Mouse (Mus musculus) inflammation-experienced regulatory T-cells, adult 6 months (primary cell): ENCODE results near the gene Foxk1. TPM values are rescaled to one million over a fixed set of nuclear protein-coding genes. Genes with fewer than 3 reads are reported as not detected.
A peak's percentile ranks its signal among the peaks of the same experiment; 100 is the strongest.

Experiments used
- ATAC-seq: one replicate; pipeline ENCODE4 v1.8.0; 2017
- polyA plus RNA-seq, 3 experiments: library from polyadenylated mRNA; unstranded; fragments of 100-300 nt; shearing (Covaris generic); gene quantifications; one replicate each; pipeline ENCODE4 v1.2.1; 2017

Gene Foxk1
- polyA plus RNA-seq, 3 experiments from 2014 or later: 6.3 to 10.1 (median 8.5) TPM

DNA sequence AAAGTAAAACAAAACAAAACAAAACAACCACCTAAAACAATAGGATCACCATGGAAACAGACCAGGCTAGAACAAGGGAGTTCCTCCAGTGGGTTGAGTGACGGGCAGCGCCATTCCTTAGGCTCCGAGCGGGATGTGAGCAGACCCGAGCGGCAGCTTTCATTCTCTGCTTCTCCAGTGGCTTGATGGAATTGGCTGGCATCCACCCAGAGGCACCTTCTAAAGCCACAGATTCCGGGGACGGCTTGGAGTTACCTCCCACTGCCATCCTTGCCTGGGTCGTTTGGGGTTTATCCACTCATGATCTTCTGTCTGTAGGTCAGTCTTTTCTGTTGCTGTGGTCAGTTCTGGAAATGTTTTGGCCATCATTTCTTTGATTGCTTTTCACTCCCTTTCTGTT lies 19.6 kb downstream of the Foxk1 start:
- ATAC-seq: no peak

- ATAC-seq: no peak
These were observed 20.6 kb downstream of the Foxk1 start for GRCm38 (mm10) chr5:142421886-142422285.

DNA sequence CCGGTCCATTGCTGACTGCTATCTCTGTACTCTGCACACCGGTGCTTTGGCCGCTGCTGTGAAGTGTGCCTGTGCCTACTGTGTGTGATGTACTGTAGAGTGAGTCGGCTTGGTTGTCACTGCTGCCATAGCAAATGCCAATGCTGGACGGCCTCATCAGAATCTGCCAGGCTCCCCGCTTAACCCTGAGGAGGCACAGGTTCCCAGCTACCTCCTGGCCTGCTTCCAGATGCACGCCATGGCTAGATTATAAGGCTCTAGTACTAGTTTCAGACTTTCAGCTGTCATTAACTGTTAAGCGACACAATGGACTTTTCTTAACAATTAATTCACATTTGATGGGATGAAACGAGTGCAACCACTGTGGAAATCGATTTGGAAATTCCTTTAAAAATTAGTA lies 21.8 kb downstream of the Foxk1 start:
- no peak for ATAC-seq

GRCm38 (mm10) chr5:142423701-142424100 lies 22.4 kb downstream of the Foxk1 start:
- ATAC-seq: no peak

- no peak for ATAC-seq
These were observed 23.5 kb downstream of the Foxk1 start for GRCm38 (mm10) chr5:142424627-142425349.

GRCm38 (mm10) chr5:142426476-142426875 lies 25.2 kb downstream of the Foxk1 start:
- no peak for ATAC-seq

GRCm38 (mm10) chr5:142427876-142428275 lies 26.6 kb downstream of the Foxk1 start:
- no peak for ATAC-seq

DNA sequence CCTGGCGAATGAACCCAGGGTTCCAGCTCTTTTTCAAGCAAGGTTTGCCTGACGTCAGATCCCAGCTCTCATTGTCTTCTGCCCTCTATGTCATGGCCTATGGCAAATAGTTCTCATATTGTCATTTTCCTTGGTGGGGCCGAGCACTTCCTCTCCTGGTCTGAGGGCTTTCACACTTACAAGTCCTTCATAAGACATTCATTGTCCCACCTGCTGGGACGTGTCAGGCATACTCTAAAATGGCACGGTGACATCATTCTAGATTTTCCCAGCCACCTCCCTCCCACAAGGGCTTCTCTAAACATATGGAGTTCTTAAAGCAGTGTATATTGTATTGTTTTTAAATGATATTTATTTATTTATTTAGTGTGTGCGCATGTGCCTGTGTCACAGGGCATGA lies 27.4 kb downstream of the Foxk1 start:
- no peak for ATAC-seq

DNA sequence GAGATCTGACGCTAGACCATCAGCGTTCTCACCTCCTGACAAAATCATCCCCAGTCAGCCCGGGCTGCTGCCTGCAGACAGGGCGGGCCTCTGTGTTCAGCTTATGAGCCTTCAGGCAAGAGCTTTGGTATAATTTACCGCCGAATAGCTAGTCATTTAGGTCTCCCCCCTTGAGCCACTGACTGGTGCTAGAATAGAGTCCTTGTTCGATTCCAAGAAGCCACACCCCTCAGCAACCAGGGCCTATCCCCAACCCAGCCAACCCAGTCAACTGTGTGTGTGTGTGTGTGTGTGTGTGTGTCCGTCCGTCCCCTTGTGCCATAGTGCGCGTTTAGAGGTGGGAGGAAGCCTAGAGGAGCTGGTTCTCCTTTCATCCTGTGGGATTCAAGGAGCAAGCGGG lies 29.7 kb downstream of the Foxk1 start:
- no peak for ATAC-seq

DNA sequence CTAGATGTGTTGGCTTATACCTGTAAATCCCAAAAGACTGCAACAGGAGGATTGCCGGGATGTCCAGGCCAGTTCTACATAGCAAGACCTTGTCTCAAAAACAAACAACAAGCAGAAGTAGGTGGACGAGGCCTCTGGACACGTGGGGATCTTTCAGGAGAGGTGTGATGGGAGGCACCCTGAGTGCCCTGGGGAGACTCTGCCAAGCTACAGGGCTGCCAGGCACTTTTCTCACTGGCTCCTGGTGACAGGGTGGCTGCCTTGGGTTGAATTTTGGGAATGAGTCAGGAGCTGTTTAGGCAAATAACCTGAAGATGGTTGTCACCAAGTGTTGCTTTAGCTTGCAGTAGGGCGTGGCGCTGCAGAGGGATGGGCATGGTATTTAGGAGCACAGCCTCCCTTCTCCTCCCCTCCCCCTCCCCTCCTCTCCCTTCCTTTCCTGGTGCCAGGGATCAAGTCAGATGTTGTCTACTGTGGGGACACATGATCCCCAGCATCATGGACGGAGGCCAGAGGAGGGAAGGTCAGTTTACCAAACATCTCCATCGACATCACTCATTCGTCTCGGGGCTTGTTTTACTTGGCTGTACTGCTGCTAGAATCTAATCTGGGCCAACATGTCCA lies 30.6 kb downstream of the Foxk1 start:
- ATAC-seq: no peak

- ATAC-seq: no peak
These were observed 31.4 kb downstream of the Foxk1 start for GRCm38 (mm10) chr5:142432695-142433094.

DNA sequence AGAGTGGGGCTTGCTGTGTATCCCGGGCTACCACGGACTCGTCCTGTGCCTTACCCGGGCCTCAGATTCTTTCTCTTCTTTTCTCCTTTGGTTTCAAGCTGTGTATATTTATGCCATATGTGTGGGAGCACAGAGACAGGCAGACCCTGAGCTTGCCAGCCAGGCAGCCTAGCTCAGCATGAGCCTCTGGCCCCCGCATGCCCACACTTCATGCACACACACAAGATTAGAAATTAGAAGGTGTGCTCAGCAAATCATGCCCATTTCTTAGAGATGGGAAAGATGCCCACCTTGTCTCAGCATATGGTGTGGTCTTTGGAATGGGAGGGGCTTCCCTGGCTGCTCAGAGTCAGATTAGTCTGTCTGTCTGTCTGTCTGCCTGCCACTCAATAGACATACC lies 32.8 kb downstream of the Foxk1 start:
- ATAC-seq: no peak

DNA sequence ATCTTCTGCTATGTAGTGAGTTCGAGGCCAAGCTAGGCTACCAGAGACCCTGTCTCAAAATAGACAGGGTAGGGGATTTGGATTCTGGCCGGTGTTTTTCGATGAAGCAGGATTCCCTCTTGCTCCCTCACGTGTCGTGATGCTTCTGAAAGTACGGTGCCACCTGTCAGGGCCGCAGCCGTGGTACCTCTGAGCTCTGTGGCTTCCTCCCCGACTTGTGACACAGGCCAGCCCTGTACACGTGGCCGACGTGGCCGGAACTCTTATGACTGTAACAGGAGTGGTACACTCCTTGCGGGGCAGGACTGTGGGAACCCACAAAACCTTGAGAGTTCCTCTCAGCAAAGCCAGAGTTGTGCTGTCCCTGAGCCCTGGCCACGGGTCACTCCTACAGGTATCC lies 34.4 kb downstream of the Foxk1 start:
- no peak for ATAC-seq

DNA sequence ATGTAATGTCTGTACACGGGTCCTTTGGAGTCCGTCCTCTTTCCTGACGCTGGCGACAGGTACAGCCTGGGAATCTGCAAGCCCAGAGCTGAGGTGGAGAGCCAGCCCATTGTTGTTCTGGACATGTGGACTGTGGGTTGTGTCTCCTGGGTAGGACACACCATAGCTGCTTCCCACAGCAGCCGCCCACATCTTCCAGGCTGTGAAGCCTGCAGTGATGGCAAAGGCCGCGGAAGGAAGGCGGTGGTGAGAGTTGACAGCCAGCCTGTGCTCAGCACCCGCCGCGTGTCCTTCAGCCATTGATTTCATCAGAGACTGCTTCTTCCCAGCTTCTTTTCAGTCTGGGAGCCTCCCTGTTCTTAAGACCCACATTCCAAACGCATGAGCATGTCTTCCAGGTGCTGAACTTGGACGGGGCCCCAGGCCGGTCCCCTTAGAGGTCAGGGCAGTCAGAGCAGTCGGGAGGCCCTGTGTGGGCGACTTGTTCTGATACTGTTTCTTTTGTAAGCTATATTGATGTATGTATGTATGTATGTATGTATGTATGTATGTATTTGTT lies 37.2 kb downstream of the Foxk1 start:
- no peak for ATAC-seq

GRCm38 (mm10) chr5:142439911-142440432 lies 38.7 kb downstream of the Foxk1 start:
- ATAC-seq: no peak

DNA sequence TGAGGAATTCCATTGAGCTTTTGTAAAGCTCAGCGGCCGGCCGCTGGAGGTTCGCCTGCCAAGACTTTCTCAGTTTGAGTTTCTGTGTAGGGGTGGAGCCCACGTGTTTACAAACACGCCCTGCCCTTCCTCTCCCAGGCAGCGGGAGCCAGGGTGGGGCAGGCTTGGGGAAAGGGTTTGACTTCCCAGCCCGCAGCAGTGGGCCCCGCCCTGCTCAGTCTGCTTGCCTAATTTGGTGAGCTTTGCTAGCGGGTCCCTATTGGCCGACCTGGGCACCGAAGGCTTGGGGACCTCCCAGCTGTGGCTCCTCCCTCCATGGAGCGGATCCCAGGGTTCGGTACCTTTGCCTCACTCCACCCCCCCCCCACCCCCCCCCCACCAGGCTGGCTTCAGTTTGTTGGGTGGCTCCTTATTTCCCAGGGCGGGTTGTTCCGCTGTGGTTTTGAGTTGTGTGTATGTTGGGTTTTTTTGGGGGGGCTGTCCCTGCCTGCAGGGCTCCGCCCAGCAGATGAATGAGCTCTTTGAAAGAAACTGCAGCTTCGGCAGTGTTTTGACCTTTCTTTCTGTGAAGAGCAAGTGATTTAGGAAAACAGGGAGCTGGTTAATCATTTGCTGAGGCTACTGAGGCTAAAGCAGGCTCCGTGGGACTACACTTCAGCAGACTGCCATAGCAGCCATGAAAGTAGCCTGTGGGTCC lies 39.3 kb downstream of the Foxk1 start:
- ATAC-seq: peak; percentile 78

- ATAC-seq: peak; percentile 33
These were observed 40.2 kb downstream of the Foxk1 start for GRCm38 (mm10) chr5:142441332-142442044.

DNA sequence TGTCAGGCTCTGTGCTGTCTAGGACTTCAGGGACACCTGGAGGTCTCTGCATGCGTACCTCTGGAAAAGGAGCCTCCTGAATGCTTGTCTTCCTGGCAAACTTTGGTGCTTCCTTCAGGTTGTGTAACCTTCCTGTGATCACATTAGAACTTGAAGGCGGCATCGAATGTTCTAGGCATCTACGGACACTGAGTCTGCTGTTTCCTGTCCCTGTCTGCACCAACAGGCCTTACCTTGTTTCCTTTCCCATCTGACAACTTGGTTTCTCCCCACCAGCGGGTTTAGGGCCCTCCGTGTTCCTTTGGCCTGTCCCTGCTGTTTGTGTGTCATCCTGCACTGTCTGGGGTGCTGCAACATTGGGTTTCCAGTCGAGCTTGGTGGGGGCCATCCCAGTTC lies 40.7 kb downstream of the Foxk1 start:
- no peak for ATAC-seq

GRCm38 (mm10) chr5:142443514-142443913 lies 42.2 kb downstream of the Foxk1 start:
- no peak for ATAC-seq

DNA sequence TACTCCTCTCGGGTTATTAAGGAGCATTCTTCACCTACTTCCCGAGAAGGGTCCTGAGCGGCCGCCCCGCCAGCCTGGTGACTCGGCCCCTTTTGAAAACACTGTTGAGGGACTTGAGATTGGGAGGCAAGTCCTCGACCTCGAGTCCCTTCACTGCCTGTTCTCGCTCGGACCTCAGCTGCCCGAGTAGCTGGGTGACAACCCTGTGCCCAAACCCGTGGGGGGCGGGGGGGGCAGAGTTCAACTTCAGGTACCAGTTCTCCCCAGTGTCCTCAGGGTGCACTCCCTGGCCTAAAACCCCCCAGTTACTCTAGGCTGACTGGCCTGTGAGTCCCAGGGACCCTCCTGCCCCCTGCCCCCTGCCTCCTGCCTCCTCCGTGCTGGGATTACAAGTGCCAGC lies 42.7 kb downstream of the Foxk1 start:
- ATAC-seq: no peak

DNA sequence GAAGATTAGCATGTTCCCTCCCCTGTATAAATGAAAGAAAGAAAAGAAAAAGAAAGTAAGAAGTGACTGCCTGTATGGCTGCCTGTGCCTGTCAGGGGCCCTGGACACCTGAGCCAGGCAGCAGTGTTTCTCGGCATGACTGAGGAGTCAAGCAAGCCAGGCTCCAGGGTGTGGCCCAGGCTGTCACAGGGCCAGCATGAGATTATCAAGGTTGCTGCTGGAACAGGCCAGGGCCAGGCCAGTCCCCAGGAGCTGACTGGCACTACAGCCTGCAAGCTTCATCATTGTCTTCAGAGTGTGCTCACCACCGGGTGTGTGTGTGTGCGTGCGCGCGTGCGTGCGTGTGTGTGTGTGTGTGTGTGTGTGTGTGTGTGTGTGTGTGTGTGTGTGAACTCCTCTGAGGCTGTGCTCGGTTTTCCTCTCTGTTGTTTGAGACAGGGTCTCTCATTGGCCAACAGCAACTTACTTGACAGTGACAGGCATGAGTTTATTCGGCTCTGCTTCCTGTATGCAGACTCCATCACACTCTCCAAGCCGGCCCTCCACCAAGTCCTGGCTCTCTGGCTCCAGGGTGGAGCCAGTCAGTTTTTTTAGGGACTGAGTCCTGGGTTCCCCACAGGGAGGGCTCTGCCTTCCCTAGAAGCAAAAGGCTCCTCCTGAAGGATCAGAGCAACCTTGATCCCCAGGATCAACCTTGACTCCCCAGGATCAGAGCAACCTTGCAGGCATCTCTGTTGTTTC lies 43.7 kb downstream of the Foxk1 start:
- ATAC-seq: no peak

- ATAC-seq: no peak
These were observed 44.4 kb downstream of the Foxk1 start for GRCm38 (mm10) chr5:142445709-142446108.
